Mouse (Mus musculus) lung, embryonic 16.5 days (tissue): Measurements from ENCODE around the gene Faap20. TPM values are rescaled to one million over a fixed set of nuclear protein-coding genes. Genes with fewer than 3 reads are reported as not detected.
A peak's percentile ranks its signal among the peaks of the same experiment; 100 is the strongest.

ENCODE experiments used
- ATAC-seq: fragments of 200-750 bp; cut with Nextera tagmentation; 2 replicates; pipeline ENCODE4 v1.8.0; 2017; ENCODE audit warnings: low read depth, mild to moderate bottlenecking, moderate library complexity
- H3K27ac ChIP-seq: fragments of 300-500 bp; sonication (generic); 2 replicates; pipeline ENCODE4 v1.5.1; 2014; ENCODE audit warnings: mild to moderate bottlenecking, control low read depth, low read length
- H3K27me3 ChIP-seq: fragments of 300-500 bp; sonication (generic); 2 replicates; pipeline ENCODE4 v1.6.1; 2014; ENCODE audit warnings: low read depth, low read length, mixed read lengths; ENCODE audit not compliant: control insufficient read depth, insufficient read depth
- H3K36me3 ChIP-seq: fragments of 300-500 bp; sonication (generic); 2 replicates; pipeline ENCODE4 v1.6.1; 2014; ENCODE audit warnings: low read length; ENCODE audit not compliant: control insufficient read depth, insufficient read depth
- H3K4me1 ChIP-seq: fragments of 300-500 bp; sonication (generic); replicated peaks from 2 replicates; pipeline ENCODE4 v1.6.1; 2014; ENCODE audit warnings: low read length, mixed read lengths; ENCODE audit not compliant: control insufficient read depth, insufficient read depth
- H3K4me2 ChIP-seq: fragments of 300-500 bp; sonication (generic); 2 replicates; pipeline ENCODE4 v1.6.1; 2014; ENCODE audit warnings: low read depth, low read length, control low read depth
- H3K4me3 ChIP-seq: fragments of 300-500 bp; sonication (generic); 2 replicates; pipeline ENCODE4 v1.5.1; 2014; ENCODE audit warnings: mild to moderate bottlenecking, low read length, control low read depth
- H3K9ac ChIP-seq: fragments of 300-500 bp; sonication (generic); 2 replicates; pipeline ENCODE4 v1.6.1; 2014; ENCODE audit warnings: low read length, control low read depth
- H3K9me3 ChIP-seq: fragments of 300-500 bp; sonication (generic); 2 replicates; pipeline ENCODE4 v1.6.1; 2016; ENCODE audit warnings: low read length; ENCODE audit not compliant: control insufficient read depth
- WGBS: fragments of 180-500 bp; shearing (Covaris S2); extraction: QIAGEN DNeasy Blood & Tissue Kit; methylation state at CpG from one replicate; pipeline ENCODE4 v1.1.7; 2014; 5-methylcytosine and 5-hydroxymethylcytosine counted together
- polyA plus RNA-seq: library from polyadenylated mRNA; unstranded; fragments of >200 nt; fragmentation: Nextera tagmentation; extraction: Ambion mirVana; gene quantifications from 2 replicates; pipeline ENCODE4 v1.2.1, GENCODE M21; 2015

Faap20 gene
- polyA plus RNA-seq, 1 experiment from 2014 or later = 78.6 TPM

GRCm38 (mm10) chr4:155213052-155213751 is 36.4 kb upstream of the Faap20 start:
- H3K4me1 ChIP-seq = peaks cover 63% of the 10 kb centered on the region
- H3K9me3 ChIP-seq = no peaks in the 10 kb centered on the region
- no peaks in the 10 kb centered on the region for H3K27me3 ChIP-seq
- 0 out of 2 replicates have a peak, but pooled peaks cover 2% of the 10 kb centered on the region for H3K36me3 ChIP-seq
- no peak overlapping the region for H3K27ac ChIP-seq
- H3K9ac ChIP-seq = no peak overlapping the region
- H3K4me2 ChIP-seq = no peak overlapping the region
- 58% methylated on average over 9 of the region's 9 CpGs for WGBS
- no peak overlapping the region for H3K4me3 ChIP-seq
- ATAC-seq = no peak

DNA sequence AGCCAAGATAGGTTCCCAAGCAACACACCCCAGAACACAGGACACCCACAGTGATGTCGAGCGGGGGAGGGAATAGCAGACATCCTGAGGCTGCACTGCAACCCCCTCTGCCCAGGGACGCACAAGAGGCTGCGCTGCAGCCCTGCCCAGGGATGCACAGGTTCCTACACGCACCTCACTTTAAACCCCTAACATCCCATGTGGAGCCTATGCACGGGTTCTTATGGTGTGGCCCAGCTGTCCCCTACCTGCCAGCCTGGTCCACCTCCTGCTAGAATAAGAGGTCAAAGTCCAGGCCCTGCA is 35.9 kb upstream of the Faap20 start:
- Histone ChIP-seq H3K4me1 (peaks cover 63% of the 10 kb centered on the region), H3K9ac (no peak overlapping the region), H3K27ac (no peak overlapping the region), H3K4me3 (no peak overlapping the region), H3K27me3 (no peaks in the 10 kb centered on the region), H3K36me3 (0 out of 2 replicates have a peak, but pooled peaks cover 2% of the 10 kb centered on the region), H3K4me2 (no peak overlapping the region), H3K9me3 (no peaks in the 10 kb centered on the region)
- no peak for ATAC-seq
- 72% methylated on average over 6 of the region's 6 CpGs for WGBS

DNA sequence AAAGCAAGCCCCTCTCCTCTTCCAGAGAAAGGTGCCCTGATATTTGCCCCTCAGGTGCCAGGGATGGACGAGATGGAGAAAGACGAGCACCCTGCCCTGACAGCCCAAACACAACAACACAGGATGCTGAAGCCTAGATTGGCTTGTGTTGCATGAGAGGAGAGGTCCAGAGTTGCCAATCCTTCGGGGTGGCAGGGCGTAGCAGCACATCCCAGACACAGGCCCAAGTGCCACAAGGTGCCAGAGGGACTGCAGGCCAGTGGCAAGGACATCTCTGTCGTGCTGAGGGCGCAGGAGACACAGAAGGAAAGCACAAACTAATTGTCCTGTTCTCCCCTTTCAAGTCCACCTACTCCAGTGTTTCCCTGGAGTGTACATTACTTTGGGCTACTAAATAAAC is 35.4 kb upstream of the Faap20 start:
- H3K4me2 ChIP-seq = no peak overlapping the region

DNA sequence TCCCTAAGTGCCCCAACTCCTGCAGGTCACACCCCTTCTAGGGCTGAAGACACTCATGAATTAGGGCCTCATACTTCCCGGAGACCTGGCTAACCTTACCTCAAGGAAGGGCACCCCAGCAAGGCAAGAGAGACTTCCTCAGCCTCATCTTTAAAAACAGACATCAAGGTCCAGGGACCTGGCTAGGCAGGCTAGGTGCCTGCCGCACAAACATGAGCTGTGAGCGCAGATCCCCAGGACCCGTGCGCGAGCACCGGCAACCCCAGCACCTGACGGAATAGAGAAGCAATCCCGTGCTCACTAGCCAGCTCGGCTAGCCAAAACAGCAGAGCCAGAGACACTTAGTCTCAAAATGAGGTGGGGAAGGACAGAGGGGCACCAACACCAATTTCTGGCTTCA is 34.8 kb upstream of the Faap20 start:
- no peak overlapping the region for H3K4me2 ChIP-seq
- H3K36me3 ChIP-seq = 0 out of 2 replicates have a peak, but pooled peaks cover 2% of the 10 kb centered on the region
- no peaks in the 10 kb centered on the region for H3K9me3 ChIP-seq
- H3K27me3 ChIP-seq = no peaks in the 10 kb centered on the region
- no peak overlapping the region for H3K27ac ChIP-seq
- 0 out of 2 replicates have a peak overlapping the region, but pooled peaks have one; percentile 5 for H3K9ac ChIP-seq
- 57% methylated on average over 10 of the region's 10 CpGs for WGBS
- H3K4me3 ChIP-seq = no peak overlapping the region
- no peak for ATAC-seq
- peaks cover 63% of the 10 kb centered on the region for H3K4me1 ChIP-seq

More for the DNA sequence above, 35.4 kb upstream of the Faap20 start:
- Histone ChIP-seq H3K36me3 (0 out of 2 replicates have a peak, but pooled peaks cover 2% of the 10 kb centered on the region), H3K27me3 (no peaks in the 10 kb centered on the region), H3K4me3 (no peak overlapping the region), H3K4me1 (peaks cover 63% of the 10 kb centered on the region), H3K9ac (0 out of 2 replicates have a peak overlapping the region, but pooled peaks have one; percentile 5), H3K9me3 (no peaks in the 10 kb centered on the region), H3K27ac (no peak overlapping the region)
- ATAC-seq = no peak
- 73% methylated on average over 6 of the region's 6 CpGs for WGBS

- Histone ChIP-seq H3K9ac (no peak overlapping the region), H3K4me2 (peak overlapping the region; percentile 38), H3K27me3 (no peaks in the 10 kb centered on the region), H3K27ac (peak overlapping the region; percentile 40; the same call in 1 of the 2 replicates), H3K4me3 (no peak overlapping the region), H3K4me1 (peaks cover 67% of the 10 kb centered on the region), H3K36me3 (0 out of 2 replicates have a peak, but pooled peaks cover 2% of the 10 kb centered on the region), H3K9me3 (no peaks in the 10 kb centered on the region)
- WGBS = 34% methylated on average over 9 of the region's 9 CpGs
- peak; percentile 29 for ATAC-seq
Observed at GRCm38 (mm10) chr4:155215203-155215602, 34.4 kb upstream of the Faap20 start.

GRCm38 (mm10) chr4:155215773-155216630 is 33.6 kb upstream of the Faap20 start:
- Histone ChIP-seq H3K4me1 (peaks cover 68% of the 10 kb centered on the region), H3K4me2 (peak overlapping the region; percentile 38), H3K36me3 (no peaks in the 10 kb centered on the region), H3K9ac (peak overlapping the region; percentile 16; the same call in 1 of the 2 replicates), H3K4me3 (no peak overlapping the region), H3K27ac (peak overlapping the region; percentile 6), H3K27me3 (no peaks in the 10 kb centered on the region), H3K9me3 (no peaks in the 10 kb centered on the region)
- WGBS = 38% methylated on average over 12 of the region's 12 CpGs
- peak; percentile 20; the same call in 1 of the 2 replicates for ATAC-seq

GRCm38 (mm10) chr4:155217241-155218103 is 32.1 kb upstream of the Faap20 start:
- peaks cover 68% of the 10 kb centered on the region for H3K4me1 ChIP-seq
- no peaks in the 10 kb centered on the region for H3K36me3 ChIP-seq
- no peaks in the 10 kb centered on the region for H3K27me3 ChIP-seq
- H3K4me3 ChIP-seq = no peak overlapping the region
- peak overlapping the region; percentile 50 for H3K27ac ChIP-seq
- H3K9me3 ChIP-seq = no peaks in the 10 kb centered on the region
- H3K9ac ChIP-seq = peak overlapping the region; percentile 17; the same call in 1 of the 2 replicates
- H3K4me2 ChIP-seq = peak overlapping the region; percentile 97
- ATAC-seq = no peak
- WGBS = 33% methylated on average over 12 of the region's 12 CpGs

DNA sequence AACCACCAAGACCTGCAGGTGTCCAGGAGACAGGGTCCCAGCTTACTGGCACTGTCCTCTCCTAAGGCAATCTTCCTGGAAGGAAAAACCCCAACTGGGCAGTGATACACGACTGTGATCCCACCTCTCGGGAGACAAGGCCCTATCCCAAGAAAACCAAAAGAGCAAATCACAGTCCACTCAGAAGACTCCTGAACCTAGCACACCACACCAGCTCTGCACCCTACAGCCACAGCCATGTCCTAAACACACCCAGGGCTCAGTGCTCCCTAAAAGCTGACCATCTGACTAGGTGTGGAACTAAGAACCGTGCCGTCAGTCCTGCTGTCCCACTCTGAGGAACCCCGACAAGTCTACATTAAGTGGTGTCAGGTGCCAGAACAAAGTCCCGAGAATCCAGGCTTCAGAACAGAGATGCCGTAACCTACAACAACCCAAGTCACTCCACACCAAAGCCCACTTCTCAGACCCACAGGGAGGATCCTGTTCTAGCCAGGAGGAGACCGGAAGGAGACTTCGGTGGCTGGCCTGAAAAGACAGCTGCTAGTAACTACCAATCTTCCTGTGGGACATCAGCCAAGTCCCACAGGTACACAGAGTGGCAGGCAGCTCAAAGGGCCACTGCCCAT is 31.4 kb upstream of the Faap20 start:
- Histone ChIP-seq H3K36me3 (no peaks in the 10 kb centered on the region), H3K27ac (no peak overlapping the region; the same call in 1 of the 2 replicates), H3K27me3 (no peaks in the 10 kb centered on the region), H3K9me3 (no peaks in the 10 kb centered on the region), H3K9ac (peak overlapping the region; percentile 17; the same call in 1 of the 2 replicates), H3K4me2 (peak overlapping the region; percentile 97), H3K4me3 (peak overlapping the region; percentile 90), H3K4me1 (peaks cover 68% of the 10 kb centered on the region)
- WGBS = 63% methylated on average over 9 of the region's 9 CpGs
- ATAC-seq = no peak
